Mouse (Mus musculus) lung, postnatal 0 days (tissue): Measurements from ENCODE around the gene Wdtc1.

Source experiments
- CTCF ChIP-seq: IDR thresholded peaks from 2 replicates; pipeline ENCODE4 v1.5.1; 2016; ENCODE audit warnings: antibody characterized with exemption, mild to moderate bottlenecking
- EP300 ChIP-seq: IDR thresholded peaks from 2 replicates; pipeline ENCODE4 v1.6.1; 2016; ENCODE audit warnings: antibody characterized with exemption, mild to moderate bottlenecking, control low read depth

- TF ChIP-seq EP300 (no peak), CTCF (no peak)
Observed at GRCm38 (mm10) chr4:133378236-133379045, 25.2 kb upstream of the Wdtc1 start.
